Mouse (Mus musculus) left cerebral cortex, postnatal 25 days (tissue): Measurements from ENCODE around the gene Mrpl46. TPM values are rescaled to one million over a fixed set of nuclear protein-coding genes. Genes with fewer than 3 reads are reported as not detected.

Experiments
- DNase-seq, 2 experiments: peaks; one replicate each; pipeline ENCODE4 v3.0.0; 2022; ENCODE audit warnings: low spot score in 2 of 2, mixed read lengths in 1 of 2
- intact Hi-C: fragments of 180-260 bp; cut with DNase I; formaldehyde crosslinking; loops from one replicate; pipeline ENCODE4 v1.15.1; 2025
- total RNA-seq, 2 experiments: library from RNA; stranded (reverse); gene quantifications; 2 replicates each; pipeline ENCODE4 v1.2.3; 2021

The Mrpl46 gene
- total RNA-seq, 2 experiments from 2014 or later = 31.6 to 36.7 TPM

DNA sequence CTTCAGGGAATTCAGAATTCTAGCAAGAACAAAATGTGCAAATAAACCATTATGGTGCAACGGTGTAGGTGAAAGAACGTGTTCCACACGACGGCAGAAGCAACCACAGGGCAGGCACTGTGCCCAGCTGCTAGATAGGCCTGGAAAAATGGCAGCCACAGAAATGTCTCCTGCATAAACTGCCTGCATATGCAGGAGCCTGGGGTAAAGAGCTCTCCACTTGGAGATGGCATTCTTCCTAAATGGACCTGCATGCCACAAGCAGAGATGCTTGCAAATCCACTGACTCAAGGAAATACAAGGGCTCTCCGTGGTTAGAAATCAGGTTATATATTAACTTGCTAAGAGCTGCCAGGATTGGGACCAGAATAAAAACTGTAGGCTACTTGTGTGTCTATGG lies 4.6 kb downstream of the Mrpl46 start:
- intact Hi-C loops = no loop called here
- no peak for DNase-seq

DNA sequence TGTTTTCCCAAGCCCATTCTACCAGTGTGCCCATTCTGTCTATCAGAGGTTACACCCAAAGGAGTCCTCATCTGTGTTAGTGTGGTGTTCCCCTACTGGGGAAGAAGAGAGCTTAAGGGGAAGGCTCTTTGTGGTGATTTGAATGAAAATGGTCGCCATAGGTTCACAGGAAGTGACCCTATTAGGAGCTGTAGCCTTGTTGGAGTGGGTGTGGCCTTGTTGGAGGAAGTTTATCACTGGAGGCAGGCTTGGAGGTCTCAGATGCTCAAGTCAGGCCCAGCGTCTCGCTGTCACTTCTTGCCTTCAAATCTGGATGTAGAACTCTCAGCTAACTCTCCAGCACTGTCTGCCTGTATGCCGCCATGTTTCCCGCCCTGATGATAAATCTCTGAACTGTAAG lies 12.4 kb downstream of the Mrpl46 start:
- intact Hi-C loops = no loop called here
- no peak for DNase-seq

DNA sequence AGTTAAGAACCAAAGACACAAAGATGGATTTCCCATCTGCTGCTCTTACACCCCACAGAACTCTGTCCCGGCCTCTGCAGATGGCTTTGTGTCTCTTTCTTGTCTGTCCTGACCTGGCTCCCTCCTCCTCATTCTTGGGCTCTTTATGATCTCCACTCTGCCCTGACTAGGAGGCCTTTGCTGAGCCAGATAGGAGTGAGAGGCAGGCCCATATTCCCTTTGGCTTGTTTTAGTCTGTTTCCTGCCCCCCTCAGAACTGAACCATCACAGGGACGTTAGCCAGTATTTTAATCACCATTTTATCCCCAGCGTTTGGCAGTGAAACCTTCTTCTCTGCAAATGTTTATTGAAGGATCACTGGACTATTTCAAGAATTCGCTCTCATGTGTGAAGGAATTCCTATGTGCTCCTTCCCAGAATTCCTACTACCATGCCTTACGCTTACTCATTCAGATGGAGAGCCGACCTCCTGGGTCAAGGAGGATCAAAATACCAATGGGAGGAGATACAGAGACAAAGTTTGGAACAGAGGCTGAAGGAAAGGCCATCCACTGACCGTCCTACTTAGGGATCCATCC lies 14.2 kb downstream of the Mrpl46 start:
- intact Hi-C loops = loop anchor here (5.0 to 10.0 kb wide), 3 partner anchors 104 to 1634 kb away; no protein-coding TSS in a partner anchor
- DNase-seq = no peak

DNA sequence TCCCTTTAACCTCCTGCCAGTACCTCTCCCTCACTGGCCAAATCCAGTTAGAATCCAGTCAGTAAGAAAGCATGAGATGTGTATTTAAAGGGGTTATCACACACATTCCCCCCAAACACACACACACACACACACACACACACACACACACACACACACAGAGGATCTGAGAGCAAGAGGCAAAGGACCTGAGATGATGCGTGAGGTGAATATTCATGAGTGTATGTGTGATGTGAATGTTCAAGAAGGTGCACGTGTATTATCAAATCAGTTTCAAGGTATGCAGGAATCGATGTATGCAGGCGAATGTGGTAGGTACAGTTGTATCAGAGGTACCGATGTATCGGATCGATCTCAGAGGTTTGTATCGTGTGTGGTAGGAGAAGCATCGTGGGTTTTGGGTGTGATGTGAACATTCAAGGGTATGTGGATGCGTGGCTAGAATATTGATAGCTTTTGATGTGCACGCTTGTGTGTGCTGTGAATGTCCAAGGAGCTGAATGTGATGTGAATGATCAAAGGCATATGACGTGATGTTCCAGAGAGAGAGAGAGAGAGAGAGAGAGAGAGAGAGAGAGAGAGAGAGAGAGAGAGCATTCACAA lies 15.3 kb downstream of the Mrpl46 start:
- DNase-seq = no peak
- intact Hi-C loops = loop anchor here (2.0 to 10.0 kb wide), 4 partner anchors 103 to 1633 kb away; no protein-coding TSS in a partner anchor

DNA sequence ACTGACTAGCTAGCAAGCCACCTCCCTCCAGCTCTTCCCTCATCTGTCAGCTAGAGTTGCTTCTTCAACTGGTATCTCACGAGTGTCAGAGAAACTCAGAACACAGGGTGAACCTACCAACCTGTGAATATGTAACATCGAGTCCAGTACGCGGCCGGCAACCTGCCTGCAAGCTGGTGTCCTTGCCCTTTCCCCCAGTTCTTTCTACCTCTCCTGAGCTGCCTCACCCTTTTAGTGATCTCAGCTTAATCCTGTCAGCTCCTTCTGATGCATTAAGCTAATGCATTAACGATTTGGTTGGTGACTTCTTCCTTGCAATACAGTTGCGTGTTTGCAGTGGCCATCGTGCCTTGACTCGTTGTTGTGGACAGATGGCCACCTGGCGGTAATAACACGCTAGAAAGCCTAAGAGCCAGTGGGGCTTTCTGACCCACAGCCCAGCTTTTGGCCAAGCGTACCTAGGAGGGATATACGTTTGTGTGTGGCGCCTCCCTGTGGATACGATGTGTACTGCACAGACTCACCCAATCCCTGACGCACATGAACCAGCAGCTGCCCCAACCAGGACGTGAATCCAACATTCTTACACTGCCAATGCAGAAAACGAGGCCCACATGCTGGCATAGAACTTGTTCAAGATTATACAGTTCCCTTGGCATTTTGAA lies 17.2 kb downstream of the Mrpl46 start:
- intact Hi-C loops = loop anchor here (2.0 to 10.0 kb wide), 4 partner anchors 101 to 1631 kb away; no protein-coding TSS in a partner anchor
- peak; percentile 91 to 93 for DNase-seq

DNA sequence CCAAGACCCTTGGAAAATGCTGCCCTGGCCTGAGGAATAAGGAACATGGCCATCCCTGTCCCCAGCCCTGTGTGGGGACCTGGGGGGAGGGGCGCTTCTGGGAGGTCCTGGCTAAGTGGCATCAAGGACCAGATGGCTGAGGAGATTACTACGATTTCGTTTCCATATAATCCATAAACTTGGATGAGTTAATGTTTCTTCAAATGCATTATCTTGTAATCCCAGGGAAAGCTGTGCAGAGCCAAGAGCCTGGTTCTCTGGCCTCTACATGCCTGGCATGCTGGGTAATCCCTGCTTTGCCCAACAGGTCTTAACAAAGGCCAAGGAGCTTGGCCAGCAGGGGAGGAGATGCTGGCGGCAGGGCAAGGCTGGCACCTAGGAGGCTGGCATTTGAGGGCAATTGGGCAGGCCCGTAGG lies 18.1 kb downstream of the Mrpl46 start:
- intact Hi-C loops = loop anchor here (5.0 to 10.0 kb wide), 3 partner anchors 100 to 1630 kb away; no protein-coding TSS in a partner anchor
- no peak for DNase-seq

DNA sequence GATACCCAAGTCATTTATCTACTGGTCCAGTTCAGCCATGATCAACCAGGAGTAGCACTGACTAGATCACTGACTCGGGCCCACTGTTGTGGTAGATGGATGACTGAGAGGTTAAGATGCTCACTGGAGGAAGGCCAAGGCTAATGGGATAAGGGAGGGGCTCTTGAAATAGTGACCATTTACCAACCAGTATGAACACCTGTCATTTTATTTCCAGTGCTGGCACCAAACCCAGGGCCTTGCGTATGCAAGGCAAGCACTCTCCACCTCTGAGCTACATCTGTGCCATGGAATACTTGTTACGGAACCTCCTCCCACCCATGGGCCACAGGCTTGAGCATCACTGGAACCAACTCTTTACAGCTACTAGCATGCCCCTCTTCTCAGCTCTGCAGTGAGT lies 19.5 kb downstream of the Mrpl46 start:
- intact Hi-C loops = loop anchor here (10.0 kb wide), 2 partner anchors 99 to 1629 kb away; no protein-coding TSS in a partner anchor

DNA sequence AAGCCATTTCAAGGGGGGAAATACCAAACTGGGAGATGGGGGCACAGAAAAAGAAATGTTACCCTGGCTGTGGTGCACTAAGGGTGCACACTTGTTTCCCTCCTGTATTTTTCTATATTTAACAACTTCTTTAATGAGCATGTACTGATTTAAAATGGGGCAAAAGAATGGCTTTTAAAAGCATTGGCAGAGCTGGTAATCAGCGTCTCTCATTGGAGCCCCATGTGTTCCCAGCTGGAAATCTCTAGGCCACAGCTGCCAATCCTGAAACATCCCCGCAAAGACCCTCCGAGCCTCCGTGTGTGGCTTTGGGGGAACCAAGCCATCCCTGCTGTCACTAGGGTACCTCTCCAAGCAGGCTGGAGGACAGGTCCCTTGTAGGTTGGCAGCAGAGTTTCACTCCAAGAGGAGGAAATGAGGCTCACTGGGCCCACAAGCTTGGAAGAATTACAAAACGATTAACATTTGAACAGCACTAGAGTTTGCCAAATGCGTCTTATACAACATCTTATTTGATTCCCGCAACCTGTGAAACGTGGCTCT lies 28.8 kb downstream of the Mrpl46 start:
- no peak for DNase-seq
- intact Hi-C loops = no loop called here

More for the DNA sequence above, 19.5 kb downstream of the Mrpl46 start:
- DNase-seq = no peak

DNA sequence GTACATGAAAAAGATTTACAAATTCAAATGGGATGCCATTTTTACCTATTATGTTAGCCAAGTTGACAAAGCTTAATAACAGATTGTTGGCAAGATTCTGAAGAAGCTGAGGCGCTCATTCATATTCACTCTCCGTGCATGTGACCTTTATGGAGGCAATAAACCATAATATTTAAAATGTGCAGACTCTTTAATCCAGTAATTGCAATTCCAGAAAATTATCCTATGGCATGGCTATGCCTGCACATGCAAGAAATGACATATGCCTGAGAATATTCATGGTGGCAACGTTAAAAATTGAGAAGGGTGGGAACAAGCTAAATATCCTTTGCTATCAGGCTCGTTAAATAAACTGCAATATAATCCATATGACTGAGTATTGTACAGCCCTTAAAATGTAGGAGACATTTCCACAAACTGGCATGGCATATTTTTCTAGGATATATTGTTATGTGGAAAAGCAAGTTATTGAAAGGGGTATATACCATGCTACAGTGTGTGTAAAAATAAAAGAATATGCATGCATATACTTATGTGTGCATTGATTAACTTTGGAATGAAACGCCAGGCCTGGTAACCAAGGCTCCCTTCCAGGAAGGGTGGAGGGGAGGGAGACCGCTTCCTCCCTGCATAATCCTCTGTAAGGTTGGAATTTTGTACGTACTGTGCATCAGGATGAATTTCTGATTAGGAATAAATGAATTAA lies 29.4 kb downstream of the Mrpl46 start:
- intact Hi-C loops = no loop called here
- no peak for DNase-seq

DNA sequence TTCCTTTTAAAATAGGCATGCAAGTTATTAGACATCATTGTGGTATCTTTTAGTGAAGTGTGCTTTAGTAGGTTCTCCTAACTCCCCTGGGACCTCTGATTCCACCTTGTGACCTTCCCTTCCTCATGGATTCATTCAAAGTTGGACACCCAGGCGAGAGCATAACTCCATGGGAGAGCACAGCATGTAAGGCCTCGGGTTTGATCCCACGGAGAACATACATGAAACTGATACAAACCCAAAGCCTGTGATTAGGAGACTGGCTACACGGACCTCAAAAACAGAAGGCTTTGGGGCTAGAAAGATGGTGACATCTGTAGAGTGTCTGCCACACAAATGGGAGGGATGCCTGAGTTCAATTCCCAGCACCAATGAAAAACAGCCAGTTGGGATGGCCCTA lies 30.4 kb downstream of the Mrpl46 start:
- intact Hi-C loops = no loop called here
- no peak for DNase-seq

DNA sequence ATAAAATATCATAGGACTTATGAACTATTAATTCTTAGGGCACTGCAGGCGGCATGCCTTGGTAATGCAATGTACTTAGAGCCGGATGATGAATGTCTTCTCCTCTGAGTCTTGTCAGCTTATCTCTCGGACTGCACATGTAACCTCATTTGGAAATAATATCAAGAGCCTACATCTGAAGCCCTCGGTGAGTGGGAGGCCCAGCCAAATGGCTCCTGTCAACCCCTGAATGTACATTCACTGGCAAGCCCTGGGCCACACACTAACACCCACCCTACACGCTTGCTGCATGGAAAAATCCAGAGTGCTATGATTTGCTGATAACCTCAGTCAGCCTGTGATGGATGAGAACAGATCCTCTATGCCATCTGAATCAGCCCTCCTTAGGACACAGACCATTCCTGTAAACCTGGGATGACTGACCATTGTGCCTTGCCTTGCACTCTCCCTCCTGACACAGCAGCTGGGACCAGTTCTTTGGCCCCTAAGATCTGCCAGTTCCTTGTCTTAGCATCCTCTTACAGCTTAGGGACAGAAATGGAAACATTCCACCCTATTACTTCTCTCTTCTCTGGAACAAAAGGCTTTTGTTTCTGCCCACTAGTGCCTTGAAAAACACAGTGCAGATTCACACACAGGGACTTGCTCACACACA lies 39.5 kb downstream of the Mrpl46 start:
- intact Hi-C loops = no loop called here
- no peak for DNase-seq

DNA sequence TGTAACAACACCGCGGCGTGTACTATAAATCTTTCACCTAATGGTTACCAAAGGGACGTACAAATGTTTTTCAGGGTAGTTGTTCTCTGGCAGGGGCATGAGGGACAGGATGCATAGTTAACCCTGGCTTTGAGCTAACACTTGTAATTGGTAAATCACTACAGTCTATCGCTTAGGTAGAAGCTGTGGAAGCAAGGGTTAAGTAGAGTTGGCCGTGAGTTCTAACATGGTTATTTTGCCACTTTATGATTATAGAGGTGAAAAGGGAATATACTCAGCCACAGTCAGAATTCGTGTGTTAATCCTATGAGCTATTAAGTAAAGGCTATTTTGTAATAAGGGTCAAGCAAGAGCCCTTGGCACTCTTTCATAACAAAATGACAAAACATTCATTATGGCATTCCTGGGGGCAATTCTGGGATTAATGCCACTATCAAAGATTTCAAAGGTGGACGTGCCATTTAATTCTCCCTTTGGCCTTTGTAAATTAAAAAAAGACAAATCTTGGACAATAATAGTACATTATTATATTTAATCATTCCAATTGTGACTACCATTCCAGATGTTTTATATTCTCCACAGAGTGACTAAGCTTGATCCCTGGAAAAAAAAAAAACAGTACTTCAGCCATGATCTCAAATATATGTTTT lies 43.9 kb downstream of the Mrpl46 start:
- intact Hi-C loops = no loop called here
- no peak for DNase-seq

DNA sequence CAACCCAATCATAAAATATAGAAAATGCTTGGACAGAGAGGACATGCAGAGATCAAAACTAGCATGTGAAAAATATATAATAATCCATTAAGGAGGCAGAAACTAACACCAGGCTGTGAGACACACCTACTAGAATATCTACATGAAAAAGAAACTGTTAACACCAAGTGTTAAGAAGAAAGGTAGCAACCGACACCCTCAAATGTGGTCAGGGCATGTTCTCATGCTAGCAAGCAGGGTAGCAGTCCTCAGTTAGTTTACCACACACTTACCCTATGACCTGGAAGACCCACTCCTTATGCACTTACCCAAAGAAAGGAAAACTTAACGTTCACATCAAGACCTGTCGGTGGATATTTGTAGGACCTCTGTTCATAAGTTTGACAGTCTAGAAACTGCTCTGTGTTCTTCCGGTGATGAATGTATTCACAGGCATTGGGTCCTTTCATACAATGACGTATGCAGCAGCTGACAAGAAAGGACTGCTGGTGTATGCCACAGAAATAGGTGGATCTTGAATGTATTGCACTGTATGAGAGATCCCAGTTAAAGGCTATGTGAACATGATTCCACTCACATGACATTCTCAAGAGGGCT lies 45.6 kb downstream of the Mrpl46 start, which contains the start of gene Ntrk3:
Gene Ntrk3, minus strand, starts transcription at position 399 of the 597 bp plus-strand sequence.
- intact Hi-C loops = no loop called here
- no peak for DNase-seq

DNA sequence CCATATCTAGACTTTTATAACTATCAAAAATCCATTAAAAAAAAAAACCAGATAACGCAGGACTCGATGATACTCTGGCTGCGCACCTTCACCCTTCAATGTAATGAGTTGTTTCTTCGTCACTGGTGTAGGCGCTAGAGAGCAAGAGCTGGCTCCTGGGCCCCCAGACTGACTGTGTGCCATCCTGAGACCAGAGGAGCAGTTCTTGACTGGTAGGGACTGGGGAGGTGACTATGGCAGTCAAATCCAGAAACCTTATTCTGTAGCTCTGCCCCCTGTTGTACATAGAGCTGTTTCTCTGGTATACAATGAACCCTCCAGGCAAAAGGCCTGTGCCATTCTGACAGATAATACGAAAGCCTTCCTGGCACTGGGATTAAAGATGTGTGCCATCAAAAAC lies 46.1 kb downstream of the Mrpl46 start:
- no peak for DNase-seq
- intact Hi-C loops = no loop called here

DNA sequence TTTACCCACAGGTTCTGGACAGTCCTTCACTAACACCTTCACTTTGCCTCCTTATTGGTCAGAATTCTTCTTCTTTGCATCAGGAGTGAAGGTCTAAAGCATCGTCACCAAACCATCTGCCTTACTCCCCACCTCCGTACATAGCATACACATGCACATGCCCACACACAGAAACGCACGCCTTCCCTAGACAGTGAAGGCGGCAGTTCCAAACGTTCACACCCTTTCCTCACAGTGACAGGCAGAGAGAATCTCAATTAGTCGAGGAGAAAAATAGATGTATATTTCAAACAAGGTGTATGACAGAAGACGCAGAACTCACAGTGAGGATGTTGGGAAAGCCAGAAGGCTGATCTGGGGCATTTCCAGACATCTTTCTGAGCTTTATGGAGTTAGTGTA lies 51.9 kb downstream of the Mrpl46 start:
- DNase-seq = peak; percentile 58 to 88
- intact Hi-C loops = loop anchor here (1.0 to 5.0 kb wide), 3 partner anchors 39 to 71 kb away; no protein-coding TSS in a partner anchor
